Mouse (Mus musculus) erythroblast, adult 5-6 weeks (primary cell): ENCODE results near the gene Slc41a3. TPM values are rescaled to one million over a fixed set of nuclear protein-coding genes. Genes with fewer than 3 reads are reported as not detected.
A peak's percentile ranks its signal among the peaks of the same experiment; 100 is the strongest.
"Not testable (repeated sequence)": the region's sequence is repeated elsewhere in the genome, so short reads cannot be mapped to it uniquely, and the experiment has no call there.

Experiments used
- ATAC-seq: replicated peaks from 2 replicates; pipeline ENCODE4 v1.8.0; 2016; ENCODE audit warnings: moderate number of reproducible peaks, mild to moderate bottlenecking, moderate TSS enrichment, inconsistent platforms; ENCODE audit not compliant: poor library complexity, low FRiP score, severe bottlenecking
- total RNA-seq, 2 experiments: library from RNA; stranded (forward) in 1 of 2; stranded (reverse) in 1 of 2; fragments of 150-400 nt in 1 of 2; fragments of 200-764, 138-1000 nt in 1 of 2; gene quantifications; 2 replicates each; pipeline versions ENCODE4 v1.2.3 to v1.2.4; 2015 to 2017; ENCODE audit warnings: low replicate concordance in 2 of 2

Gene Slc41a3
- total RNA-seq, 2 experiments from 2014 or later: 1.3 to 2.7 TPM

- no peak for ATAC-seq
These were observed 16.5 kb downstream of the Slc41a3 start for GRCm38 (mm10) chr6:90620791-90621583.

- ATAC-seq: no peak
These were observed 17.0 kb downstream of the Slc41a3 start for GRCm38 (mm10) chr6:90621584-90621890.

GRCm38 (mm10) chr6:90622758-90623455 is 18.4 kb downstream of the Slc41a3 start:
- peak; percentile 58 for ATAC-seq

- no peak for ATAC-seq
These were observed 18.9 kb downstream of the Slc41a3 start for GRCm38 (mm10) chr6:90623456-90623836.

GRCm38 (mm10) chr6:90624184-90624583 is 19.7 kb downstream of the Slc41a3 start:
- no peak for ATAC-seq

GRCm38 (mm10) chr6:90624733-90625132 is 20.2 kb downstream of the Slc41a3 start:
- ATAC-seq: peak; percentile 51

- peak; percentile 6 for ATAC-seq
These were observed 20.9 kb downstream of the Slc41a3 start for GRCm38 (mm10) chr6:90625207-90625994.

GRCm38 (mm10) chr6:90627556-90627955 is 23.0 kb downstream of the Slc41a3 start:
- ATAC-seq: no peak

GRCm38 (mm10) chr6:90629506-90629905 is 25.0 kb downstream of the Slc41a3 start:
- no peak for ATAC-seq

- ATAC-seq: no peak
These were observed 25.9 kb downstream of the Slc41a3 start for GRCm38 (mm10) chr6:90630427-90630826.

- ATAC-seq: not testable (repeated sequence)
These were observed 28.0 kb downstream of the Slc41a3 start for GRCm38 (mm10) chr6:90632526-90632925.

- ATAC-seq: no peak
These were observed 30.6 kb downstream of the Slc41a3 start for GRCm38 (mm10) chr6:90635081-90635480.

- no peak for ATAC-seq
These were observed 31.1 kb downstream of the Slc41a3 start for GRCm38 (mm10) chr6:90635611-90636010.

- ATAC-seq: no peak
These were observed 38.5 kb downstream of the Slc41a3 start for GRCm38 (mm10) chr6:90643057-90643456.

GRCm38 (mm10) chr6:90644965-90645364 is 40.4 kb downstream of the Slc41a3 start:
- ATAC-seq: no peak

GRCm38 (mm10) chr6:90648391-90648790 is 43.9 kb downstream of the Slc41a3 start:
- ATAC-seq: no peak

- ATAC-seq: no peak
These were observed 44.8 kb downstream of the Slc41a3 start for GRCm38 (mm10) chr6:90649279-90649678.

GRCm38 (mm10) chr6:90650634-90651033 is 46.1 kb downstream of the Slc41a3 start:
- ATAC-seq: no peak

GRCm38 (mm10) chr6:90653736-90654135 is 49.2 kb downstream of the Slc41a3 start:
- ATAC-seq: peak; percentile 71

GRCm38 (mm10) chr6:90656344-90656850 is 51.9 kb downstream of the Slc41a3 start:
- ATAC-seq: not testable (repeated sequence)
